Mouse (Mus musculus): ENCODE measurements around the gene Wdtc1. TPM values are rescaled to one million over a fixed set of nuclear protein-coding genes. Genes with fewer than 3 reads are reported as not detected.

Gene Wdtc1
- polyA plus RNA-seq, 1 experiment from 2014 or later = 21.0 TPM

- ATAC-seq (replicated peaks; ENCODE audit: low FRiP score) (no peak), DNase-seq (ENCODE audit: low spot score) (no peak)
- Histone ChIP-seq H3K9me3 (ENCODE audit: control insufficient read depth, low read length) (no peaks in the 10 kb centered on the region), H3K27ac (ENCODE audit: low read depth, low read length) (no peak overlapping the region), H3K36me3 (ENCODE audit: control insufficient read depth, insufficient read depth, low read length) (no peaks in the 10 kb centered on the region), H3K4me2 (ENCODE audit: low read depth, low read length, severe bottlenecking) (no peak overlapping the region), H3K4me3 (ENCODE audit: low read depth, low read length) (no peak overlapping the region), H3K9ac (ENCODE audit: low read length) (no peak overlapping the region), H3K4me1 (replicated peaks; ENCODE audit: control insufficient read depth, insufficient read depth, low read length) (peaks cover 18% of the 10 kb centered on the region), H3K27me3 (ENCODE audit: control insufficient read depth, insufficient read depth, low read length) (no peaks in the 10 kb centered on the region)
- WGBS = 94% methylated on average over 1 of the region's 1 CpGs
Observed at GRCm38 (mm10) chr4:133291255-133291654, 62.0 kb downstream of the Wdtc1 start.

GRCm38 (mm10) chr4:133286476-133287077 is 66.7 kb downstream of the Wdtc1 start:
- no peak overlapping the region for H3K4me2 ChIP-seq (ENCODE audit: low read depth, low read length, severe bottlenecking)
- H3K27me3 ChIP-seq (ENCODE audit: control insufficient read depth, insufficient read depth, low read length) = no peaks in the 10 kb centered on the region
- no peaks in the 10 kb centered on the region for H3K36me3 ChIP-seq (ENCODE audit: control insufficient read depth, insufficient read depth, low read length)
- no peak overlapping the region for H3K27ac ChIP-seq (ENCODE audit: low read depth, low read length)
- ATAC-seq (replicated peaks; ENCODE audit: low FRiP score) (no peak), DNase-seq (ENCODE audit: low spot score) (no peak)
- H3K4me3 ChIP-seq (ENCODE audit: low read depth, low read length) = no peak overlapping the region
- 81% methylated on average over 4 of the region's 4 CpGs for WGBS
- H3K9me3 ChIP-seq (ENCODE audit: control insufficient read depth, low read length) = no peaks in the 10 kb centered on the region
- no peak overlapping the region for H3K9ac ChIP-seq (ENCODE audit: low read length)
- H3K4me1 ChIP-seq (replicated peaks; ENCODE audit: control insufficient read depth, insufficient read depth, low read length) = peaks cover 1% of the 10 kb centered on the region; the same call in 1 of the 2 replicates

DNA sequence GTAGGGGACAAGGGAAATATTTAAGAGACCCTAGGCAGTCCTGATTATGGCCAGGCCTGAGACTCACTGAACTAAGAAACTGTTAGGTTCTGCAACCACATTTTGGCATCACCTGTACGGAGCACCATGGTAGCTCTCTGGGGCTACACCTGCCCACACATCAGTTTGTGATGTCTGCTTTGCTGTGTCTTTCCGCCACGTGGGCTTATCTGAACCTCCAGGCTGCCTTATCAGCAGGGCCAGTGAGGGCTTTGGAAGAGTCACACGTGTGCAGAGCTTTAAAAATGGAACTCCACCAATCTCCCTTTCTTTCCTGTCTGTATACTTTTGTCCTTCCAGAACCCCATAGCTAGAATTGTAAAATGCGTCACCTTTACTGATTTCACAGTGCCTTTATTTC is 67.3 kb downstream of the Wdtc1 start:
- H3K27me3 ChIP-seq (ENCODE audit: control insufficient read depth, insufficient read depth, low read length) = no peaks in the 10 kb centered on the region
- no peak for DNase-seq (ENCODE audit: low spot score)

DNA sequence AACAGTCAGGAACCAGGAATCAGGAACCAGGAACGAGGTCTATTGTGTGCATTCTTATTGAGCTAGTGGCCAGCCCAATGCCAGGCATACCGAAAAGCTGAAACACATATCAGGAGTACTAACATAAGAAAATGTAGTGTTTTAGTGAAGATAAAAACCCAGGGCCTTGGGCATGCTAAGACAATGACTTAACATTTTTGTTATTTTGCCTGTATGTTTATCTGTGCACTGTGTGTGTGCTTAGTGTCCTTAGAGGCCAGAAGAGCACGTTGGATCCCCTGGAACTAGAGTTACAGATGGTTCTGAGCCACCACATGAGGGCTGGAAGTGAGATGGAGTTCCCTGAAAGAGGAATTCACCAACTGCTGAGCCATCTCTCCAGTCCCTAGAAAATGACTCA is 68.0 kb downstream of the Wdtc1 start:
- DNase-seq (ENCODE audit: low spot score) = no peak
- Histone ChIP-seq H3K4me1 (replicated peaks; ENCODE audit: control insufficient read depth, insufficient read depth, low read length) (peaks cover 4% of the 10 kb centered on the region; the same call in 1 of the 2 replicates), H3K4me2 (ENCODE audit: low read depth, low read length, severe bottlenecking) (no peak overlapping the region), H3K9me3 (ENCODE audit: control insufficient read depth, low read length) (no peaks in the 10 kb centered on the region), H3K27ac (ENCODE audit: low read depth, low read length) (no peak overlapping the region; the same call in 1 of the 2 replicates), H3K9ac (ENCODE audit: low read length) (no peak overlapping the region), H3K4me3 (ENCODE audit: low read depth, low read length) (no peak overlapping the region), H3K27me3 (ENCODE audit: control insufficient read depth, insufficient read depth, low read length) (no peaks in the 10 kb centered on the region), H3K36me3 (ENCODE audit: control insufficient read depth, insufficient read depth, low read length) (no peaks in the 10 kb centered on the region)
- 75% methylated on average over 3 of the region's 3 CpGs for WGBS
- ATAC-seq (replicated peaks; ENCODE audit: low FRiP score) = no peak

More for the DNA sequence above, 67.3 kb downstream of the Wdtc1 start:
- no peak for ATAC-seq (replicated peaks; ENCODE audit: low FRiP score)
- no peak overlapping the region for H3K9ac ChIP-seq (ENCODE audit: low read length)
- H3K36me3 ChIP-seq (ENCODE audit: control insufficient read depth, insufficient read depth, low read length) = no peaks in the 10 kb centered on the region
- no peak overlapping the region for H3K27ac ChIP-seq (ENCODE audit: low read depth, low read length)
- 87% methylated on average over 5 of the region's 5 CpGs for WGBS
- peaks cover 4% of the 10 kb centered on the region; the same call in 1 of the 2 replicates for H3K4me1 ChIP-seq (replicated peaks; ENCODE audit: control insufficient read depth, insufficient read depth, low read length)
- no peak overlapping the region for H3K4me3 ChIP-seq (ENCODE audit: low read depth, low read length)
- H3K9me3 ChIP-seq (ENCODE audit: control insufficient read depth, low read length) = no peaks in the 10 kb centered on the region
- H3K4me2 ChIP-seq (ENCODE audit: low read depth, low read length, severe bottlenecking) = no peak overlapping the region

DNA sequence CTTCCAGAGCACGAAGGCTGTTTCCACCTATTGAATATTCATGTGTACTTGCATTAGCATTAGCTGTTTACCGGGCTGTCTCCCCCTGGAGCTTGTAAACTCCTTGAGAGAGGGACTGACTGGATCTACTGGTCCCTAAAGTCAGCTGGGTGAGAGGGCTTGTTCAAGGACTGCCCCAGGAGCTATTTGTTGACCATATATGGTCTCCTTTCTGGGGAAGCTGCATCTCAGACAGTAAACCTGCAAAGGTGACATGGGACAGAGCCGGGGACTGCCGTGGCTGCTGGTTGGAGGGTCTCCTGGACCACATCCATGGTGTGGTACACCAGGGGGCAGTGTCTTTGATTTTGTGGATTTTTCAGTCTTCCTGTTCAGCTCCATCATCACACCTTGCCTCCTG is 70.6 kb downstream of the Wdtc1 start:
- no peaks in the 10 kb centered on the region for H3K9me3 ChIP-seq (ENCODE audit: control insufficient read depth, low read length)
- DNase-seq (ENCODE audit: low spot score) = no peak
- H3K4me2 ChIP-seq (ENCODE audit: low read depth, low read length, severe bottlenecking) = no peak overlapping the region
- 27% methylated on average over 4 of the region's 4 CpGs for WGBS
- H3K9ac ChIP-seq (ENCODE audit: low read length) = no peak overlapping the region
- H3K36me3 ChIP-seq (ENCODE audit: control insufficient read depth, insufficient read depth, low read length) = no peaks in the 10 kb centered on the region
- no peak overlapping the region for H3K4me3 ChIP-seq (ENCODE audit: low read depth, low read length)
- H3K4me1 ChIP-seq (replicated peaks; ENCODE audit: control insufficient read depth, insufficient read depth, low read length) = peaks cover 4% of the 10 kb centered on the region; the same call in 1 of the 2 replicates
- no peak for ATAC-seq (replicated peaks; ENCODE audit: low FRiP score)
- no peak overlapping the region for H3K27ac ChIP-seq (ENCODE audit: low read depth, low read length)
- H3K27me3 ChIP-seq (ENCODE audit: control insufficient read depth, insufficient read depth, low read length) = no peaks in the 10 kb centered on the region

DNA sequence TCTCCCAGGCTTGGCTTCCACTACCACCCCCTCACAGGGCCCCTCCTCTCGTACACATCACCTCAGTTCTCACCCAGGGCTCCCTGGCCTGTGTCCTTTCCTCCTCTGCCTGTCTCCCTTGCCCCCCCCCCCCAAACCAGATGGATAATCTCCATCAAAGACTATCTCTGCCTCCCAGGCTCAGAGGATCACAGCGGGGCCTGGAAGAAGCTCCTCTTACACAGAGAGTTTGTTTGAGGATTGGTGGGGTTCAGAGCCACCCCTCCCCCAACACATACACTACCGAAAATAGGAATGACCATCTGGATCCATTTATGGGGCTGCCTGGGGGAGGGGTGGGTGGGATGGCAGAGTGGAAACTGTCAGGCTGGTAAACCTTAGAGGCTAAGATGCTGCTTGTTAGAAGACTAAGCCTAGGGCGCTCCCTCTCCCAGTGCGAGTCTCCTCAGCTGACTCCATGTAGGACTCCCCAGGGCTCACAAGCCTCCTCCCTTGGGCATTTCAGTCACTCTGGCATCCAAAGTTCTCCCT is 71.3 kb downstream of the Wdtc1 start:
- WGBS = 36% methylated on average over 5 of the region's 5 CpGs

DNA sequence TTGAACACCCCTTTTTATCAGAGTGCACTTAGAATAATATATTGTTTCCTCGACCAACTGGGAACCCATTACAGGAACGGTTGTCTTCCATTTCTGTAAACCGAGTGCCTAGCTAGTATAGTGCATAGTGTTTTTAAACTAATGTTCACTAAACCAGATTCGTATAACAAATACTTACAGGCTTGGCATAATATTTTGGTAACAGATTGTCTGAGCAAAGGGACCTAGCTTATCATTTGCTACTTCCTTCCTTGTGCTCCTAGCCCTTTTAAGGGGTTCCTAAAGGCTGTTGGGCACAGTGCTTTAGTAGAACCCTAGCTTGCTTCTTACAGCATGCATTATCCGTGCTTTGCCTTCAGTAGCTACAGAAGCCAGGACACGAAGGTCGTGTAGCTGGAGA is 71.8 kb downstream of the Wdtc1 start:
- Histone ChIP-seq H3K27ac (ENCODE audit: low read depth, low read length) (peak overlapping the region; percentile 59; the same call in 1 of the 2 replicates), H3K4me3 (ENCODE audit: low read depth, low read length) (no peak overlapping the region), H3K9ac (ENCODE audit: low read length) (0 out of 2 replicates have a peak overlapping the region, but pooled peaks have one; percentile 12), H3K4me2 (ENCODE audit: low read depth, low read length, severe bottlenecking) (no peak overlapping the region), H3K36me3 (ENCODE audit: control insufficient read depth, insufficient read depth, low read length) (no peaks in the 10 kb centered on the region), H3K4me1 (replicated peaks; ENCODE audit: control insufficient read depth, insufficient read depth, low read length) (peaks cover 4% of the 10 kb centered on the region; the same call in 1 of the 2 replicates), H3K27me3 (ENCODE audit: control insufficient read depth, insufficient read depth, low read length) (no peaks in the 10 kb centered on the region), H3K9me3 (ENCODE audit: control insufficient read depth, low read length) (no peaks in the 10 kb centered on the region)
- WGBS = 51% methylated on average over 7 of the region's 7 CpGs
- no peak for DNase-seq (ENCODE audit: low spot score)
- ATAC-seq (replicated peaks; ENCODE audit: low FRiP score) = no peak

More for the DNA sequence above, 71.3 kb downstream of the Wdtc1 start:
- H3K27me3 ChIP-seq (ENCODE audit: control insufficient read depth, insufficient read depth, low read length) = no peaks in the 10 kb centered on the region
- H3K4me2 ChIP-seq (ENCODE audit: low read depth, low read length, severe bottlenecking) = no peak overlapping the region
- H3K27ac ChIP-seq (ENCODE audit: low read depth, low read length) = peak overlapping the region; percentile 59; the same call in 1 of the 2 replicates
- H3K4me1 ChIP-seq (replicated peaks; ENCODE audit: control insufficient read depth, insufficient read depth, low read length) = peaks cover 4% of the 10 kb centered on the region; the same call in 1 of the 2 replicates
- DNase-seq (ENCODE audit: low spot score) = no peak
- 0 out of 2 replicates have a peak overlapping the region, but pooled peaks have one; percentile 12 for H3K9ac ChIP-seq (ENCODE audit: low read length)
- H3K36me3 ChIP-seq (ENCODE audit: control insufficient read depth, insufficient read depth, low read length) = no peaks in the 10 kb centered on the region
- ATAC-seq (replicated peaks; ENCODE audit: low FRiP score) = no peak
- H3K4me3 ChIP-seq (ENCODE audit: low read depth, low read length) = no peak overlapping the region
- H3K9me3 ChIP-seq (ENCODE audit: control insufficient read depth, low read length) = no peaks in the 10 kb centered on the region

DNA sequence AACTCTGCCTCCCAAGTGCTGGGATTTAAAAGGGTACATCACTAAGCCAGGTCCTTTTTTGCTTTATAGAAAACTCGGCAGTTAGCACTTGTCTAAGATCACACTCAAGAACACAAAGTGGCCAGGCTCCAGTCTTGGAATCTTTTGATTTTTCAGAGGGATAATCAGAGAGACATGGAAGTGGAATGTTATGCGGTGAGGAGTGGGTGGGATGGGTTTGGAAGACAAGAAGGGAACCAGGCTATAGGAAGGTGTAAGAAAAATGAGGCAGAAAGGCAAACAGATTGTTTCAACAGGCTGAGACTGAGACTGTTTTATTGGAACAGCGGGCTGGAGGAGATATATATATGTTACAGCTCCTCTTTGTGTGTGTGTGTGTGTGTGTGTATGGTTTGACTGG is 74.8 kb downstream of the Wdtc1 start:
- peak overlapping the region; percentile 90; the same call in 1 of the 2 replicates for H3K27ac ChIP-seq (ENCODE audit: low read depth, low read length)
- H3K4me2 ChIP-seq (ENCODE audit: low read depth, low read length, severe bottlenecking) = peak overlapping the region; percentile 62; the same call in 1 of the 2 replicates
- no peaks in the 10 kb centered on the region for H3K27me3 ChIP-seq (ENCODE audit: control insufficient read depth, insufficient read depth, low read length)
- no peak overlapping the region; the same call in 1 of the 2 replicates for H3K9ac ChIP-seq (ENCODE audit: low read length)
- H3K4me3 ChIP-seq (ENCODE audit: low read depth, low read length) = peak overlapping the region; percentile 66; the same call in 1 of the 2 replicates
- 86% methylated on average over 3 of the region's 3 CpGs for WGBS
- no peaks in the 10 kb centered on the region for H3K9me3 ChIP-seq (ENCODE audit: control insufficient read depth, low read length)
- DNase-seq (ENCODE audit: low spot score) = no peak
- ATAC-seq (replicated peaks; ENCODE audit: low FRiP score) = no peak
- peaks cover 8% of the 10 kb centered on the region; the same call in 1 of the 2 replicates for H3K4me1 ChIP-seq (replicated peaks; ENCODE audit: control insufficient read depth, insufficient read depth, low read length)
- no peaks in the 10 kb centered on the region for H3K36me3 ChIP-seq (ENCODE audit: control insufficient read depth, insufficient read depth, low read length)

Data from forebrain, embryonic 11.5 days (tissue).